8 mouse cellular contexts compared by ENCODE assay signal in genomic region chr11:34881528-34881927, GRCm38 (mm10). TPM values are rescaled to one million over a fixed set of nuclear protein-coding genes. Genes with fewer than 3 reads are reported as not detected.
DNase-seq lines count a peak whose midpoint lies in the region; ATAC-seq and TF ChIP-seq lines count a peak whose summit lies in the region.

No protein-coding gene starts in this region.

- no peak overlapping the region for H3K4me2 ChIP-seq in kidney, postnatal 0 days (ENCODE audit: low read length)

- H3K9ac ChIP-seq in kidney, postnatal 0 days (ENCODE audit: low read depth, low read length), result no peak overlapping the region

- WGBS in kidney, postnatal 0 days, result 35% methylated on average over 5 of the region's 5 CpGs

- intact Hi-C loops in heart, postnatal 36 days (cut with DNase I), result loop anchor here (1.0 to 5.0 kb wide), 4 partner anchors 236 to 786 kb away; no protein-coding TSS in a partner anchor

- H3K36me3 ChIP-seq in kidney, postnatal 0 days (ENCODE audit: insufficient read depth, low read length), result no peaks in the 10 kb centered on the region

- TF ChIP-seq CTCF in kidney, postnatal 0 days (IDR thresholded peaks at IDR 0.05; ENCODE audit: low read depth), result peak; percentile 87

- DNase-seq in heart, adult 11 months, result peak; percentile 66
- no peak for DNase-seq in heart, postnatal 36 days
- DNase-seq in right cerebral cortex, adult 18-20 months, result peak; percentile 17
- no peak for DNase-seq in right cerebral cortex, postnatal 36 days (ENCODE audit: low spot score in 2 of 2)
- peak; percentile 84 for DNase-seq in kidney, postnatal 0 days (ENCODE audit: low spot score)
- peak; percentile 48 for DNase-seq in retina, embryonic 14.5 days (ENCODE audit: low spot score)
- no peak for DNase-seq in gastrocnemius, adult 8-10 months (ENCODE audit: low spot score in 2 of 2)

- no peaks in the 10 kb centered on the region for H3K4me1 ChIP-seq in kidney, postnatal 0 days (replicated peaks; ENCODE audit: insufficient read depth, low read length)

- H3K9me3 ChIP-seq in kidney, postnatal 0 days (replicated peaks; ENCODE audit: low read length), result no peaks in the 10 kb centered on the region

- no peak; the same call in 1 of the 2 replicates for ATAC-seq in kidney, postnatal 0 days (replicated peaks; ENCODE audit: low FRiP score, low read depth)
- no peak for ATAC-seq in CD4-positive, CD25-positive, alpha-beta regulatory T cell, adult 4 months

- H3K27ac ChIP-seq in kidney, postnatal 0 days, result no peak overlapping the region

- H3K27me3 ChIP-seq in kidney, postnatal 0 days (ENCODE audit: insufficient read depth, low read length), result no peaks in the 10 kb centered on the region

- no peak overlapping the region for H3K4me3 ChIP-seq in kidney, postnatal 0 days (replicated peaks; ENCODE audit: low read depth, low read length)

RNA-seq across cellular contexts. Expression of gene Spdl1, which starts 48.1 kb away (rescaled TPM):
- total RNA-seq in heart, postnatal 36 days (2021), result under 1 TPM; 0.19 to 0.73 TPM
- polyA plus RNA-seq in kidney, postnatal 0 days (2015; fragmentation: Nextera tagmentation; extraction: Ambion mirVana), result 9.0 and 9.2 TPM in 2 replicates
- 1 to 10 TPM; 2.7 to 4.1 TPM for polyA plus RNA-seq in CD4-positive, CD25-positive, alpha-beta regulatory T cell, adult 4 months (2017; shearing (Covaris generic))
- under 1 TPM in 2 of 4 experiments, not detected in 2; 0.11 to 0.39 TPM for total RNA-seq in gastrocnemius, adult 8-10 months (2022)

Comparison
In these comparisons a context has a peak if more than half of its experiments do, and no peak if none do; other contexts are left out.
1. DNase-seq: peak in heart, adult 11 months (single experiment), right cerebral cortex, adult 18-20 months (single experiment), kidney, postnatal 0 days (single experiment) and retina, embryonic 14.5 days (single experiment); none in heart, postnatal 36 days (0 of 2), right cerebral cortex, postnatal 36 days (0 of 2) and gastrocnemius, adult 8-10 months (0 of 2).